Mouse (Mus musculus) ES-E14 (cell line): ENCODE data around the gene Ptger3. TPM values are rescaled to one million over a fixed set of nuclear protein-coding genes. Genes with fewer than 3 reads are reported as not detected.

Source experiments
- DNase-seq: peaks from one replicate; pipeline ENCODE4 v3.0.0-alpha.2; 2013; ENCODE audit warnings: low read depth, low spot score
- H3K27ac ChIP-seq: 2 replicates; pipeline ENCODE4 v1.5.1; 2012; ENCODE audit warnings: low read depth, mild to moderate bottlenecking, low read length, moderate library complexity, mixed read lengths; ENCODE audit not compliant: poor library complexity, insufficient read depth, severe bottlenecking
- H3K36me3 ChIP-seq: 2 replicates; pipeline ENCODE4 v1.6.1; 2012; ENCODE audit warnings: mild to moderate bottlenecking, low read length, moderate library complexity, mixed read lengths; ENCODE audit not compliant: control insufficient read depth, poor library complexity, insufficient read depth, severe bottlenecking
- H3K4me1 ChIP-seq, 2 experiments: fragments of 150-350 bp in 1 of 2; sonication (generic) in 1 of 2; 2 replicates each; pipeline ENCODE4 v1.6.1; 2012; ENCODE audit warnings: low read length in 2 of 2, mild to moderate bottlenecking in 1 of 2, mixed read lengths in 1 of 2; ENCODE audit not compliant: control insufficient read depth in 2 of 2, insufficient read depth in 2 of 2, poor library complexity in 1 of 2
- H3K4me3 ChIP-seq, 2 experiments: fragments of 150-350 bp in 1 of 2; sonication (generic) in 1 of 2; 2 replicates each; pipeline ENCODE4 v1.5.1; 2012; ENCODE audit warnings: low read length in 2 of 2, low read depth in 1 of 2, mild to moderate bottlenecking in 1 of 2, mixed read lengths in 1 of 2; ENCODE audit not compliant: insufficient read depth in 1 of 2, poor library complexity in 1 of 2, severe bottlenecking in 1 of 2
- H3K9ac ChIP-seq: 2 replicates; pipeline ENCODE4 v1.6.1; 2012; ENCODE audit warnings: low read depth, mild to moderate bottlenecking, low read length, mixed read lengths; ENCODE audit not compliant: poor library complexity, insufficient read depth, severe bottlenecking
- H3K9me3 ChIP-seq: fragments of 150-350 bp; sonication (generic); 2 replicates; pipeline ENCODE4 v1.6.1; 2012; ENCODE audit warnings: low read depth, mild to moderate bottlenecking, low read length; ENCODE audit not compliant: control insufficient read depth, insufficient read depth
- CHD2 ChIP-seq: IDR thresholded peaks from 2 replicates; pipeline ENCODE4 v1.6.1; 2014; ENCODE audit warnings: mild to moderate bottlenecking, low read depth, low read length, inconsistent platforms
- HCFC1 ChIP-seq: IDR thresholded peaks from 2 replicates; pipeline ENCODE4 v1.6.1; 2012; ENCODE audit warnings: low read length, inconsistent platforms, borderline replicate concordance; ENCODE audit not compliant: insufficient read depth
- MAFK ChIP-seq: IDR thresholded peaks from 2 replicates; pipeline ENCODE4 v1.6.1; 2014; ENCODE audit warnings: mild to moderate bottlenecking, low read depth, low read length, inconsistent platforms; ENCODE audit not compliant: insufficient read depth
- ZC3H11A ChIP-seq: IDR thresholded peaks from 2 replicates; pipeline ENCODE4 v1.6.1; 2012; ENCODE audit warnings: low read depth, mild to moderate bottlenecking, inconsistent platforms, low read length, borderline replicate concordance
- ZNF384 ChIP-seq: IDR thresholded peaks from 2 replicates; pipeline ENCODE4 v1.6.1; 2012; ENCODE audit warnings: low read depth, low read length, inconsistent platforms
- in situ Hi-C, 2 experiments: fragments of 600-800 bp; cut with MboI; formaldehyde crosslinking; loops; one replicate each; pipeline ENCODE4 v1.15.1; 2025; ENCODE audit warnings: low sequenced_read_pairs in 2 of 2, inconsistent platforms in 1 of 2; ENCODE audit not compliant: unreplicated experiment in 2 of 2
- total RNA-seq: library from RNA; depleted of rRNA; stranded (reverse); fragments of 300-350 nt; gene quantifications from 2 replicates; pipeline ENCODE4 v1.2.3, GENCODE M21; 2012

The Ptger3 gene
- total RNA-seq, 1 experiment: 0.49 TPM

- H3K4me3 ChIP-seq: no peak overlapping the region
- no peaks in the 10 kb centered on the region for H3K36me3 ChIP-seq
- in situ Hi-C loops: no loop called here
- no peak overlapping the region for H3K9ac ChIP-seq
- H3K9me3 ChIP-seq: no peaks in the 10 kb centered on the region
- no peak overlapping the region for H3K27ac ChIP-seq
- DNase-seq: no peak
- no peaks in the 10 kb centered on the region for H3K4me1 ChIP-seq
- no peak for TF ChIP-seq CHD2
- no peak for TF ChIP-seq MAFK
- TF ChIP-seq ZNF384: no peak
- no peak for TF ChIP-seq HCFC1
- no peak for TF ChIP-seq ZC3H11A
Observed at GRCm38 (mm10) chr3:157635713-157636112, 69.0 kb downstream of the Ptger3 start.

GRCm38 (mm10) chr3:157636887-157637286 lies 70.2 kb downstream of the Ptger3 start:
- no peak overlapping the region for H3K4me3 ChIP-seq
- no peak overlapping the region for H3K9ac ChIP-seq
- in situ Hi-C loops: no loop called here
- DNase-seq: no peak
- no peak overlapping the region for H3K27ac ChIP-seq
- TF ChIP-seq ZNF384 (no peak), ZC3H11A (no peak), MAFK (no peak), HCFC1 (no peak), CHD2 (no peak)
- H3K36me3 ChIP-seq: no peaks in the 10 kb centered on the region
- no peaks in the 10 kb centered on the region for H3K9me3 ChIP-seq
- no peaks in the 10 kb centered on the region for H3K4me1 ChIP-seq

GRCm38 (mm10) chr3:157637341-157637740 lies 70.6 kb downstream of the Ptger3 start:
- Histone ChIP-seq H3K4me3 (no peak overlapping the region), H3K27ac (no peak overlapping the region), H3K4me1 (no peaks in the 10 kb centered on the region), H3K36me3 (no peaks in the 10 kb centered on the region), H3K9me3 (no peaks in the 10 kb centered on the region), H3K9ac (no peak overlapping the region)
- in situ Hi-C loops: no loop called here
- TF ChIP-seq CHD2: no peak
- no peak for TF ChIP-seq ZC3H11A
- no peak for TF ChIP-seq ZNF384
- no peak for TF ChIP-seq MAFK
- TF ChIP-seq HCFC1: no peak
- DNase-seq: no peak

GRCm38 (mm10) chr3:157641634-157642033 lies 74.9 kb downstream of the Ptger3 start:
- Histone ChIP-seq H3K9me3 (no peaks in the 10 kb centered on the region), H3K27ac (no peak overlapping the region), H3K9ac (no peak overlapping the region), H3K4me1 (no peaks in the 10 kb centered on the region), H3K4me3 (no peak overlapping the region), H3K36me3 (no peaks in the 10 kb centered on the region)
- in situ Hi-C loops: no loop called here
- no peak for TF ChIP-seq HCFC1
- TF ChIP-seq ZNF384: no peak
- TF ChIP-seq MAFK: no peak
- DNase-seq: no peak

- no peak overlapping the region for H3K27ac ChIP-seq
- H3K4me3 ChIP-seq: no peak overlapping the region
- TF ChIP-seq MAFK (no peak), ZC3H11A (no peak), HCFC1 (no peak), ZNF384 (no peak), CHD2 (no peak)
- H3K36me3 ChIP-seq: no peaks in the 10 kb centered on the region
- no peak overlapping the region for H3K9ac ChIP-seq
- in situ Hi-C loops: no loop called here
- no peaks in the 10 kb centered on the region for H3K9me3 ChIP-seq
- no peaks in the 10 kb centered on the region for H3K4me1 ChIP-seq
- no peak for DNase-seq
Observed at GRCm38 (mm10) chr3:157661622-157662021, 94.9 kb downstream of the Ptger3 start.
